Mouse (Mus musculus): Measurements from ENCODE around the gene Ifnl2.

- TF ChIP-seq CTCF (IDR thresholded peaks at IDR 0.05; ENCODE audit: extremely low read depth, insufficient read depth, low read length) (no peak), POLR2A (IDR thresholded peaks at IDR 0.05; ENCODE audit: extremely low read depth, insufficient read depth, low read length) (no peak)
Measured at GRCm38 (mm10) chr7:28557069-28557468, 46.8 kb upstream of the Ifnl2 start.

All from cortical plate, adult 2 months (tissue).